Mouse (Mus musculus) spleen, adult 12 weeks (tissue): ENCODE measurements around the gene Dpy19l3.
A peak's percentile ranks its signal among the peaks of the same experiment; 100 is the strongest.

Experiments used
- DNase-seq: peaks from one replicate; pipeline ENCODE4 v3.0.0; 2022; ENCODE audit warnings: low spot score

Dpy19l3 gene

DNA sequence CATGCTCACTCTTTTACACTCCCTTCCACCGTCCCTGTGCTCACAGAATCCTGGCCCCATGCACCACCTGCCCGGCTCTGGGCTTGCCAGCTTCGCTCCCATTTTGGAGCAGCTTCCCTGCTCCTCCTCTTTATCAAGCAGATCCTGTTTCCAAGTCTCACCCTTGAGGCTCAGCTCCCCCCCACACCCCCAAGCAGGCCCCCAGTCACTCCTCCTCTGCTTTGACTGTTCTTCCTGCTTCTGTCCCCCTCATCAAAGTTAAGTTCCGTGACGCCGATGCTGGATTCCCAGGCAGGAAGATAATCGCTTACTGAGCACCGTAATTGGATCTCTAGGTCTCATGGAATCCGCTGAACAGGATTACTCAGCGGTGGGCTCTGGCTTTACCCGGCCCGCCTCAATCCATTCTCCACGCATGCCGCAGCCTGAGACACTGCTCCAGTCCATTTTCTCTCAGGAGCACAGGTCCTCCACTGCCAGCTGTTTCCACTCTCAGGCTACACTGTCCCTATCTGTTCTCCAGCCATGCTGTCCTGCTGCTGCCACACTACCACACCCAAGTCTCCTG is 6.8 kb downstream of the Dpy19l3 start:
- DNase-seq: no peak

DNA sequence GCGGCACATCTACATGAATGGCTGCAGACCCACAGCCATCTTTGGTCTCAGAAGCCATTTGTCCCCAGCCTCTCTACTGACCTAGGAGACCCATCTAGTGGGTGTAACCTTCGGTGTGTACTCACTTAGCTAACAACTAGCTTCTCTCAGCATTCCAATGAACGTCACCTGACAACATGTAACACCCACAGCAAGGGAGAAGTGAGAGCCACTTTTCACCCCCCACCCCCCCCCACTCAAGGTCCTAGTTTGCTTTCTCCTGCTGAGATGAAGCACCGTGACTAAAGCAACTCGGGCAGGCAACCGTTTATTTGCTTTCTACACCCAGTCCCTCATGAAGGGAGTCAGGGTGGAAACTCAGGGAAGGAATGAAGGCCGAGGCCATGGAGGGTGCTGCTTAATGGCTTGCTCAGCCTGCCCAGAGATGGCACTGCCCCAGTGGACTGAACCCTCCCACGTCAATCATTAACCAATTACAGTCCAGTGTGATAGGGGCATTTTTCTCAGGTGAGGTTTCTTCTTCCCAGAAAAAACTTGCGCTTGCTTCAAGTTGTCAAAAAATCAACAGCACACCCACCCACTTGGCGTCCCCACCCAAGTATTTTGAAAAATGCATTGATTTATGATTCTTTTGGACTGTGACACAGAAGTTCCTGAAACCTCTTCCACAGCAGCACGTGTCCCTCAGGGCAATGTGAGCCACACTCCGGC is 7.4 kb downstream of the Dpy19l3 start:
- DNase-seq: no peak

DNA sequence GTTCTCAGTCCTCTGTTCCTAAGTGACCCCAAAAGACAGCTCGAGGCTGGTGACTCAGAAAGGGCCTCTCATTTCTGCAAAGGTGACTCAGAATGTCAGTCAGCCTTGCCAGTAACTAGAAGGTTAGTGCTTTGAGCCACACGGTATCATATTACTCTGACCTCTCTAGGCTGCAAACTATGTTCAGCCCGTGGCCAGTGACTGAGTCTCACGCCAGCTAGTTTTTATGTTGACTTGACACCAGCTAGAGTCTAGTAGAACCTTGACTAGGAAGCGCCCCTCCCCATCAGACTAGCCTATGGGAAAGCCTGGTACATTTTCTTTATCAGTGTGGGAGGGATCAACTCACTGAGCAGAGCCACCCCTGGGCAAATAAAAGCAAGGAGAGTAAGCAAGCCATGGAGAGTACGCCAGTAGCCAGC is 9.0 kb downstream of the Dpy19l3 start:
- no peak for DNase-seq

DNA sequence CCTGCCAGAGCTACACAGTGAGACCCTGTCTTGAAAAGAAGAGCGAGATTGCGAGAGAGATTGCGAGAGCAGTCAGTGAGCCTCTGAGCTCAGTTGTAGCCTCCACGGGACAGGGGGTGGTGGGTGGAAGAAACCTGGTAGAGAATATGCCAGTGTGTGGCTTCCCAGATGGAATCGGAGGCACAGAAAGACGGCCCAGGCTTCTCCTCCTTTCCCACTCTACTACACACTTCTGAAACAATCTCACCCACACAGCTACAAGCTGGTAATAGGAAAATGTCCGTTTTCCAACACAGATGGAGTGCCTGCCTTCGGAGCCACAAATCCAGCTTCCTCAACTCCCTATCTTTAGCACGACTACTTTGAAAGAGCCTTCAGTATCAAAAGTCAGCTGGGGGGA is 9.5 kb downstream of the Dpy19l3 start:
- DNase-seq: no peak

DNA sequence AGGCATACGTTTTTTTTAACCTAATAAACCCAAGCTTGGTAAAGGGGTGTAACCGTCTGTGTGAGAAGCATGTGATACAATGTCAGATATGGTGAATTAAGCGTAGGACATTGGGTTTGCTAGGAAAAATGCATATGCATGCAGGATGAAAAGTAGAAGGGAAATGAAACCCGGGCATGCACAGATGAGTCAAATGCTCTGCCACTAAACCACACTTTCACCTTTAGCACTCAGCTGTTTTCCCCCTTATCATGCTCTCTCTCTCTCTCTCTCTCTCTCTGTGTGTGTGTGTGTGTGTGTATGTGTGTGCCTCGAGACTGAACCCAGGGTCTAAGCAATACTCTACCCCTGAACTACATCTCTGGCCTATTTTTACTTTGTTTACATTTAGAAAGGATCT is 11.9 kb downstream of the Dpy19l3 start:
- DNase-seq: no peak

DNA sequence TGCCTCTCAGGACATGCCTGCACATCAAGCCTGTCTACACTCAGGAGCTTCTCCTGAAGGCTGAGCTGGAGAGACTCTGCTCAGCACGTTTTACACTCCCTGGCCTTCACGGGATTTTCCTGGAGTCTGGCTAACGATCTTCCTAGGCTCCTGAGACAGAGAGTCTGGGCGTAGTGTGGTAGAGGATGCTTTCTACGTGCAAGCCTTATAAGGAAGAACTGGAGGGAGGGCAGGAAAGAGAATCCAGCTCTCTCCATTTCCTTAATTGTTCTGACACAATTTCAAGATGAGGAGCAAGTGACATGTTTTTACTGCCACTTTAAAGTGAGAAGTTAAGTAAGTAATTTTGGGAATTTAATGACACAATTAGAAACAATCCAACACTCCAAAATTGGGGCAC is 12.4 kb downstream of the Dpy19l3 start:
- no peak for DNase-seq

DNA sequence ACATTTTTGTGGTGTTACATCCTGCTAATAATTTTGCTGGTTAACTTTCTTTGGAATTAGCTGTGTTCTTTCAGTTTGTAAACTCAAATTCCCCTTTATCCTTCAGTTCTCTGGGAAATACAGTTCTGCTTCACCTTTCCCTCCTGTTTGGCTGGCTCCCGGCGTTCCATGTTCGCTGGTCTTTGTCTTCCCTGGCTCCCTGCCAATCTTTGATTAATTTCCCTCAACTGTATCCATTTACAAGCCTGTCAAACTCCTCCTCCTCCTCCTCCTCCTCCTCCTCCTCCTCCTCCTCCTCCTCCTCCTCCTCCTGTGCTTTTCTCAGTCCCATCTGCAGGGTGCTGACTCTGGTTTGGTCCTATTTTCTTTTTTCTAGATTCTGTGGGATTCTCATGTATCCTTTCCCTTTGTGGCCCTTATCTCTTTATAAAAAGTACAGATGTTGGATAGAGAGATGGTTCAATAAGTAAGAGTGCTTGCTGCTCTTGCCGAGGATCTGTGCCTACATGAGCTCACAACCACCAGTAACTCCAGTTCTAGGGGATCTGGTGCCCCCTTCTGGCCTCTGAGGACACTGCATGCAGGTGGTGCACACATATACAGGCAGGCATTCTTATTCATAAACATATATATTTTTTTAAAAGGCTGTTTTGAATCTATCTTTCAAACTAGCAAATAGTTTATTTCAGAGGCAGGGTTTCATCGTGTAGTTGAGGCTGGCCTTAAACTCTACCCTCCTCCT is 13.6 kb downstream of the Dpy19l3 start:
- DNase-seq: peak; percentile 22

DNA sequence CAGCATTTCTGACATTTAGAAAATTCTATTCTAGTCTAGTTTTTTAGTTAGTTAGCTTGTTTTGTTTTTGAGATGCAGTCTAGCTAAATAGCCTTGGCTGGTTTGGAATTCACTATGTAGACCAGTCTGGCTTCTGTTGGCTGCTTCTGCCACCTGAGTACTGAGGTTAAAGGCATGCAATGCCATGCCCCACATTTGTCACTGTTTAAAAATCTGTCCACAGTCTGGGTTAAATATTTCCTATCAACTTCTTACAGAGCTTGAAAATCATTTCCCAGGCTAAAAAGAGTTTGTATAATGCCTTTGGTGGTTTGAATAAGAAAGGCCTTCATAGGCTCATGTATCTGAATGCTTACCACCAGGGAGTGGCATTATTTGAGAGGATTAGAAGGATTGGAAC is 15.4 kb downstream of the Dpy19l3 start:
- no peak for DNase-seq

DNA sequence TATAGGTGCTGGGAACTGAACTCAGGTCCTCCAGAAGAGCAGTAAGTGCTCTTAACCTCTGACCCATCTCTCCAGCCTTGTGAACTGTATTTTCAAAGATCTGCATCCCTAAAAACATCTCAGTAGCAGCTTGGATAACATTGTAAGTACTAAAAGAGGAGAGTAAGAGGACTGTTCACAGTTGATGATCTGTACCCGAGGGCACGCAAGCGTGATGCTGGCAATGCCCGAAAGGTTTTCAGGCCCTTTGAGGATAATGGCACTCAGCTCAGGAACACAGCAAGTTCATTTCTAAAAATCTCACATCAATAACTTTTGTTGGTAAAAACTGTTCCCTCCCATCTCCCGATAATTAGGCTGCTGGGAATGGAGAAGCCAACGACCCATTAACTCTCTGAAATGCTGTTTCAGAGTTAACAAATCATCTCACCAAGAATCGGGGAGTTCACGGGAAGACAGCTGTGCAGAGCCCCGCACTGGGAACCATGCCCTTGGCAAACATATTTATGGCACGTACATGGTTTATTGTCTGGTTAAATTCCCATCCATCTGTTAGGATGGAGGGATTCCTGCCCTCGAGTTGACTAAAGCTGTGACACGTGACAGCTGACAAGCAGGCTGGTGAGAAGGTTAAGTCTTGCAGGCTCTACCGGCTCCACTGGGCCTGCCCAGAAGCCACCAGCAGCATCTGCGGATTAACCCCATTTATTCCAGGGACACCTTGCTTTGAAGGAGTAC is 20.8 kb downstream of the Dpy19l3 start:
- DNase-seq: no peak

DNA sequence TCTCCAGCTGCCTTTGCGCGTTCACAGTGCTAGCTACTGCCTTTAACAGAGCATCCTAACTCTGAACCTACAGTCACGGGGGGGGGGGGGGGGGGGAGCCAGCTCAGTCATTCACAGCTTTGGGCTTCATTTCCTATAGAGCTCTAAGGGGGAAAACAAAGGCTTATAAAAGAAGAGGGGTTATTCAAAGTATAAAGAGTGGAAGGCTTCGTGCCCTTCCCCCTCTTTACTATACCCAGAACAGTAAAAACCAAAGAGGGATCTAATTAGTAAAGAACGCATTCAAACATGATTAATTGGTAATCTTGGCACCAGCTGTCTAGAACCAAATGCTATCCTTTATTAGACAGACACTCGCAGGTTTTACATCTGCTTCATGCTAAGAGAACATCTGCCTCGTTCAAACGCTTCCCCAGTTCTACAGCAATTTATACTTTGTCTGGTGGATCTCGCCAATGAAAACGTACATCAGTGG is 21.6 kb downstream of the Dpy19l3 start:
- DNase-seq: no peak

DNA sequence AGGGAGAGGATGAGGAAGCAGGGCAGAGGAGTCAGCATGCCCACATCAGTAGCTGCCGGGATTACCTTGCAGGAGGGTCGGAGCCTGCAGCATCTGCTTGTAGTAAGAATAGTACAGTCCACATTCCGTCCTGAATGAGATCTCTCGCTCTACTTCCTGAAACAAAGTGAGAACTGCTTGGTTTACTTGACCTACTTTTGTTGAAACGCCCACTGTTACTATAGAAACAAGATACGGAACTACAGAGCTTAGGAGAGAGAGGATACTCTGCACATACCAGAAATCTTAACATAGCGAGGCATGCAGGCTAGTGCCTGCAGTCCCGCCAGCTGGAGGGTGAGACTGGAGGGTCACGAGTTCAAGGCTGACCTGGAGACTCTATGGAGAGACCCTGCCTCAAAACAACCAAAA is 24.6 kb downstream of the Dpy19l3 start:
- no peak for DNase-seq

DNA sequence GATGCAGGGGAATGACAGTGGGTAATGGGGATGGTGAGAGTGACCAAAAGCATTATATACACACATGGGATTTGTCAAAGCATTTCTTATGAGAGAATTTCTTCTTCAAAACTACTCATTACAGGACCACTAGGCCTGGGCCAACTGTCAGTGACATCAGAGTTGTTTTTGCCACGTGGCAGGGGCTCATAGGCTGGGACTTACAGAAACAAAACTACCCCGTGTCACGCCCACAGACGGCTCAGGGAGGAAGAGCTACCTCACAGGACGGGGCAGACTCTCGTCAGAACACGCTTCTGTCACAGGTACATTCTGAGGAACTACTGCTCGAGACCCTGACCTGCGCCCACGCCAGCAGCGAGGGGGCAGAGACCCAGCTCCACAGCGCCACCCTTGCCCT is 25.9 kb downstream of the Dpy19l3 start:
- DNase-seq: no peak

DNA sequence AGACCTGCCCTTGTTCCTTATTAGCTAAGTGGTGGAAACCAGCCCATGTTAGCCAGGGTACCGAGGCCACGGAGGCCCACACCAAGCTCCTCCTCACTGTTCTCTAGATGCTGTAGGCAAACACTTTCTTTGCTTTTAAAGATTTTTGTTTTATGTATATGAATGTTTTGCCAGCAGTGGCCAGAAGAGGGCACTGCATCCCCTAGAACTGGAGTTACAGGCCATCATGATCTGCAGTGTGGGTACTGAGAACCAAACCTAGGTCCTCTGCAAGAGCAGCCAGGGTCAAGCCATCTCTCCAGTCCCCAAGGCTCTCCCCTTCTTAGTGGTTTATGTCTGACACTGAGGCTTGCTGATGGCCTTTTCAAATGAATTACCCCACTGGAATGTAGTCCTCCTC is 31.2 kb downstream of the Dpy19l3 start:
- DNase-seq: no peak

DNA sequence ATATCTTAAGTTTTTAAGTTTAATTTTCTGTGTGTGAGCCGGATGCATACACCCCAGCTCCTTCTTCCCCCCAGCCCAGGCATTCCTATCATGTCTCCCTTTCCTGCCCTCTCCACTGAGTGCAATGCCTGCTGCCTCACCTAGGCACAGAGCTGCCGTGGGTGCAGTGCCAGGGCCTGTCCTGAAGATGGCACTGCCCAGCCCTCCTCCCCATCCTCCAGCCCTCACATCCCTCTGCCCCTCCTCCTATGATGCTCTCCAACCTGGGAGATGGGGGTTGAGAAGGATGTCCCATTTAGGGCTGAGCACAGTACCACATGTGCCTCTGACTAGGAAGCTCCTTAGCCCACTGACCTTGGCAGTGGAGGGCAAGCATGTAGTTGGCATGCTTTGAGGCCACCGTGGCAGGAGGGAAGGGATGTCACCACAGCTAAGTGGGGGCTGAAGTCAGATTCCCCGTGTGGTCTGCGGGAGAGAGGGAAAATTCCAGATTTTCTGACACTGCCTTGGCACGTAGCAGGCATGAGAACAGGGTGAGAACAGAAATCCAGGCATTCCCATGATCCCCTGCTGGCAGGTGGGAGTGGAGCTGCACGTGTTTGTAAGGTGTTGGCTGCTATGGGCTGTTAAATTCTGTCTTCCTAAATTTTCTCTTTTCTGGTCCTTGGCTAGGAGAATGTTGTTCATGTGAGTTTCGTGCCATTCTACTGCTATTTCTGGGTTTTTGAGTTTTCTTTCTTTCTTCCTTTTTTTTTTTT is 35.7 kb downstream of the Dpy19l3 start:
- no peak for DNase-seq

DNA sequence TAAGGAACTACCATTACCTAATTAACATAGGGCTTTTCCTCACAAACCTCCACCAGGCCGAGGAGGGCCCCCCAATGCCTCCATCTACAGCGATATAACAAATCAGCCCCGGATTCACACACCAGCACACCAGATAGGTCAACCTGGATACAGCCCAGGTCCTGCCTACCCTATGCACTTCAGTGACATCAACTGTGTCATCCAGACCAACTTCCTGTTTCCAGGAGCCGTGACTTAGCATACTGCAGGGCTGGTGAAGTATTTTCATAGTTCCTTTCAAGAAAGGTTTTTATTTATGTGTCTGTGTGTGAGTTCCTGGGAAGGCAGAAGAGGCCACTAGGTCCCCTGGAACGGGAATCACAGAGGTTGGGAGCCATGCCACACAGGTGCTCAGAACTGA is 43.9 kb downstream of the Dpy19l3 start:
- DNase-seq: no peak

DNA sequence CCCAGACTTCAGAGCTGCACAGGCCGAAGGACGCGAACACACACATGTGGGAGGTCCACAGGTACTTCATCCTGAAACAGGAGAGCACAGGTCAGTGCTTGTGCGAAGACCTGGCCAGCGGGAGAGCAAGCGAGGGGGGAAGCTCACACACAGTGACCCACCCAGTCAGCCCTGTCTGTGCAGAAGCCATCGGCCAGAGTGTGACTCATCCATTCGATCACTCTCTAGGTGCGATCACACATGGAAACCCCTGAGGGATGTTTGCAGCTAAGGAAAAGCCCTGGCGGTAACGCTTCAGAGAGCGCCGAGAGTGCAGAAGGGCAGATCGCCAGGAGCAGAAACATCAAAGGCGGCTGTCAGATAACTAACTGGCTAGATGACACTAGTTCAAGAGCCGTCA is 46.2 kb downstream of the Dpy19l3 start:
- no peak for DNase-seq

DNA sequence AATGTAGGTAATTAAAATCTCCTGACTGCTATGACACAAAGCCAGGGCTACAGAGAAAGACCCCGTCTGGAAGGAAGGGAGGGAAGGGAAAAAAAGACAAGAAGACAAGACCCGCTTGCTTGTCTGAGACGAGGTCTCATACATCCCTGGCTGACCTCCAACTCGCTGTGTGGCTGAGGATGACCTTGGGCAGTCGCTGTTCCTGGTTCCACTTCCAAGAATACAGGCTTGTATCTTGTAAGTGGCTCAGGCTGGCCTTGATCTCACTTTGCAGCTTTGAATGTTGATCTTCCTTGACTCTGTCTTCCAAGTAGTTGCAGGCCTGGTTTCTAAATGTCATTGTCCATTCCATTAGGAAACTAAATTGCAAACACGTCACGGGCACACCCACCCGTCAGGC is 55.2 kb downstream of the Dpy19l3 start:
- no peak for DNase-seq

DNA sequence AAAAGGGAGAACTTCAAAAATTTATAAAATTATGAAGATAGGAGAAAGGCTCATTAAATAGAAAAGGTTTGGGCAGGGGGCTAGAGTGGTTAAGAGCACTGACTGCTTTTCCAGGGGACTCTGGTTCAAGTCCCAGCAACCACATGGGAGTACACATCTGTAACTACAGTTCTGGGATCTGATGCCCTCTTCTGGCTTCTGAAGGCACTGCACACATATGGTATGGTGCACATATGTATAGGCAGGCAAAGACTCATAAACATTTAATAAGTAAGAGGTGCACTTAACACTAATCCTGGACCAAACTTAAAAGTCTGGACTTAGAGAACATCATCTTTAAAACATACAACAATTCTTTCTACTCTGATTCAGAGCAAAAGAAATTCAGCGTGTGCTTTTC is 56.2 kb downstream of the Dpy19l3 start:
- no peak for DNase-seq

DNA sequence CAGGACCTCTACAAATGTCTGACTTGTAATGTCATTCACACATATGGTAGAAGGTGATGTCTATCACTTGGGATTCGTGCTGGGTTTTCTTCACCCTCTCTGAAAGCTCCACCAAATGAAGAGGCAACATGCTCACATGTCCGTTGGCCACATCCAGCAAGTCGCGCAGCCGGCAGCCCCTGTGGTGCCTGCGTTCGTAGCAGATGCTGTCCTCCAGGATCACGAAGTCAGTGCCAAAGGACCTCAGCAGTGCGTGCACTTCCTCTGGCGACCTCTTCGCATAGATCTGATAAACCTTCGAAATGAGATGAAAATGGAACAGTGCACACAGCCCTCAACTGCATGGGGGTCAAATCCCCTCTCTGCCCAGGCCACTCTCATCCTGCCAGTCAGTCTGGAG is 61.6 kb downstream of the Dpy19l3 start:
- no peak for DNase-seq

DNA sequence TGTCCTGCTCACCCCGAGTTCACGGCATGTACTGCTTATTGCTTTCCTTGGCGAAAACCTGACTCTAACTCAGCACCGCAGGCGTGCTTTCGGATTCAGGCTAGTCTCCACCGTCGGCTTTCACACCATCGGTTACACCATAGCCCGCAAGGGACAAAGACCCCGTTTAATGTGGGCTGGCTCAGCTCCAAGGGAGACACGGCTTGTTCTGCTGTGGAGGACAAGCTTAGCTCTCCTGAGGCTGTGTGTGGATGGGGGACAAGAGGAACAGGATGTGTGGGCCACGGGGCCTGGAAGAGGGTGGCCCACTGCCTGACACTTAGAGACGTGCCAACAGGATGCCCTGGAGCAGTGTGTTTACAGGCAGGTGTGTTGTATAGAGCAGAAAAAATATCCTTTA is 62.1 kb downstream of the Dpy19l3 start:
- no peak for DNase-seq

DNA sequence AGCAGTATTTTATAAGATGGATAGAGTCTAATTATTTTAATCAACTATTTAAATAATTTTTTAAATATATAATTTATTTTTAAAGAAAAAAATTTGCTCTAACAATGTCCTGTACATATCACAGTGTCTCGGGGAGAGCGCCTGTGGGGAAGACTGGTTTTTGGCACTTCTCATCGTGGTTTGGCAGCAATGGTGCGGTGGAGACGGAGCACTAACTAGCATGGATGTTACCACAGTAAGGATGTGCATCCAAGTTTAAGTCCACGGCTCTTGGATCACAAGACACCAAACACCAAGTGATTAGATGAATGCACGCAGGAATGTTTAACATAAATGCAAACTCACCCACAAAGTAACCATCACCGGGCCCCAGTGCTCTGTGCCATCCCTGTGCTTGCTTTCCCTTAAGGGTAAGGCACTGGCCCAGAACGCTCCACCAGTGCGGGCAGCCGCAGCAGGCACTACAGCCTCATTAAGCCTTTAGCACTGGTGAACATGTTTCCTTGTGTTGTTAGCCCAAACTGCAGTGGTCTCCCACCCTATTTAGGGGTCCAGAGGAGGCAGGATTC is 65.4 kb downstream of the Dpy19l3 start:
- DNase-seq: no peak

DNA sequence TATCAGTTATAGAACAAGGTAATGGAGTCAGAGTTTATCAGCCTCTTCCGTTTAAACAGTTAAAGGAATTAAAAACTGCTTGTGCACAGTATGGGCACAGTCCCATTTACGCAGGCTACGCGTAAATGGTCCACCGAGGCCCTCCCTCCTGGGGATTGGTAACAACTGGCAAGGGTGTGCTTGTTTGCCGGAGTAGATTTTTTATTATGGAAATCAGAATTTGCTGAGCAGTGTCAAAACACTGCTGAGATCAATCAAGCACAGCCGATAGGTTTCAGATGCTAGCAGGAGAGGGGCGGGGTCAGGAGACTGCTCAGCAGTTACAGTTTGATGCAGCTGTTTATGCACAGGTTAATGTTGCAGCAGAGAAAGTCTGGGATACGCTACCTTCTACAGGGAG is 66.0 kb downstream of the Dpy19l3 start:
- no peak for DNase-seq
